Mouse (Mus musculus): Measurements from ENCODE around the gene Amacr.
A peak's percentile ranks its signal among the peaks of the same experiment; 100 is the strongest.
"Not testable (repeated sequence)": the region's sequence is repeated elsewhere in the genome, so short reads cannot be mapped to it uniquely, and the experiment has no call there.

The Amacr gene

DNA sequence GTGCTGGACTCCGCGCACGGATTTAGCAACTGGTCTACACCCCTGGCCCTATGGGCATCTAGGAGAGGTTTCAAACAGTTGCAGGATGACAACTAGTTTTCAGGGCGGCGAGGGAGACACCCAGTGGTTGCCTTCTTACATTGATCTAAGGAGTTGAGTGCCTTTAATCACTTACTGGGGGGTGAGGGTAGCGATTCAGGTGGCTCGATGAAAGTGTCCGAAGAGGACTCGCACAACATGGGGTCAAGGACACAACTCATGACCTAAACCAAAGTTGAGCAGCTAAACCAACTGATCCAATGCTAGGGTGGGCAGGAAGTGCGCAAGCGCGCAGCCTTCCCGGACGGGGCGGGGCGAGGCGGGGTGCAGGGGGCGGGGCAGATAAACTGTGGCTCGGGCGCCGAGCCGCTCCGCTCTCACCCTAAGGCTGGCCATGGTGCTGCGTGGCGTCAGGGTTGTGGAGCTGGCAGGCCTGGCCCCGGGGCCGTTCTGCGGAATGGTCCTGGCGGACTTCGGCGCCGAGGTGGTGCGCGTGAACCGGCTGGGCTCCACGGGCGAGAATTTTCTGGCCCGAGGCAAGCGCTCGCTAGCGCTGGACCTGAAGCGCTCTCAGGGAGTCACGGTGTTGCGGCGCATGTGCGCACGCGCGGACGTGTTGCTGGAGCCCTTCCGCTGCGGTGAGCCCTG, at the start of gene Amacr:
TSS of gene Amacr (plus strand) at position 380 of the 687 bp plus-strand sequence.
- peak; percentile 89 for DNase-seq

DNA sequence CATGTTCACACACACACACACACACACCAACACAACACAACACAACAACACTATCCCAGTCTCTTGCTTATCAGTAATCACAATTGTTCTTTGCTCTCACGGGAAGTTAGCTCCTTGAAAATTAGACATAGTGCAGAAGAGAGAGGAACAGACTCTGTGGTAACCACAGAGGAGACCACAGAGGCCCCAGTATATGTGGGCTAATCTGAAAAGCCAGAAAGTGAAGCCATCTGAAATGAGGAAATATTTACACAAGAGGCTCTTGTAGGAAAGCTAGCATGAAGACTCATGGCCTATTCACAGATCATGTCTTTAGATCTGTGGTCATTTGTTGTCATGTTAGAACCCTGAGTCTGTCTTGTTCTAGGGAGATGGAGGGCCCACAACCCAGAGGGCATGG, 47.6 kb upstream of the Amacr start:
- DNase-seq, result no peak

DNA sequence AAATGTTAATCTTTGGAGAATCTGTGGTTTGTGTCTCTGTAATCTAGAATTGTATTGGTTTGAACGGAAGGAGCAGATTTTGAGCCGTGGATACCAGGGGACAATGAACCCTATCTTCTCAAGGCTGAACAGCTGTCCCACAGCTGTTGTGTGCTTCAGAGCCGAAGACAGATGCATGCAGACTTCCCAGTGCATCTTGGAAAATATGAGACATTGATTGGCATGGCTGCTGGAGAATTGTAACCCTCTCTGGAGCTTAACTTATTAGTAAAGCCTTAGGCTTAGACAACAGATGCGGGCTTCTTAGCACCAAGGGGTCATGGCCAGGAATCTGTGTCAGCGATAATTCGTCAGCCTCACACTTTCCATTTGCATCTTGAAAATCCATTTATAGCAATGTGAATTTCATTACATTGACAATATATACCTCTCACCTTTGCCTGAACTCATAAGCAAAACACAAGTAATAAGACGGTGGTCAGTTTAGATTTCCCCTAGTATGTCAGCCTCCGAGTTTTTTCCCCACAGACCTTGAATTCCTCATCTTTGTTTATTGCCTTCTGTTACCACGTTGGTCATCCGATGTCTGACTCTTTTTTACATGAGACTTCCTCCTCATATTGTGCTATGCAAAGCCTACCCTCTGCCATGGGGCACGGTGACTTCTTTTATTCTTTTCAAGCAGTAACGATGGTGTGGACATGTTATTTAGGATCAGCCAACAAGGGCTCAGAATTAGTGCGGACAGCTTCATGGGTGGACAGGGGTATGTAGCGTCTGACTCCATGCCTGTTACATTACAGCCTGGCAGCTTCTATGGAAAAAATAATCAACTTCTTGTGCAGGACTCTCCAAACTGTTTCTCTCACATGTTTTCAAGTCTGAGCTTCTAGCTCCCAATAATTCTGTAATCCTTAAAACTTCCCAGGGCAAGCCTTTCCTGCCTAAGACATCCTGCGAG, 41.1 kb upstream of the Amacr start:
- no peak for DNase-seq

DNA sequence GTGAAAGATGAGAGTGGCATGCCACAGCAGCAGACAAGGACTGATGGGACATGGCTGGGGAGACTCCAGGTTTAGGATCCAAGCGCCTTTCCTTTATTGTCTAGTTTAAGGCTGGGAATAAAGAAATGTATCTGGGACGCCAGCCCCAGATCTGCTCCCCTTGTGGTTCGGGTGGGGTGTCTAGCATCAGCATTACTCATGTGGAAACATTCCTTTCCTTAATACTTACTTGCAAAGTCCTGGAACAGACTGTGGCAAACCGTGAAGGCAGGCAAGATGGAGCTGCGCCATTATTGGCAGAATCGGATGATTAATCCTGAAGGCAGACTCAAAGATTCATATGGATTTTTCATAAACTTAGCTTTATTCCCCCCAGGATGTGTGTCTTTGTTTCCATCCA, 39.7 kb upstream of the Amacr start:
- no peak for DNase-seq

DNA sequence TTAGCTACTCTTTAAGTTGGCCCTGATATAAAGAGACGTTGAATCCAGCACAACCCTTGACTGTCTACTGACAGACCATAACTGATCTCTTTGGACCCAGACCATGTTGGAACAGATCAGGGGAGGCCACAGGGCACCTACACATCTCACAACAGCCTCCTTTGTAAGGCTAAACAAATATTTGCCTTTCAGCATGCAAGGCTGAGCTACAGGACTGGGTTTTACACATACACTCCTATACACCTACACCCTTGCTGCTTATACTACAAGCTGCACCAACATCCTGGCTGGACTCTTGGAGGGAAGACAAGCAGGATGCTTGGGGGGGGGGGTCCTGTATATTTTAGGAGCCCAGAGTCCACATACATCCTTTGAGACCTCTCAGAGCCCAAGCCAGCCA, 33.7 kb upstream of the Amacr start:
- DNase-seq, result no peak

DNA sequence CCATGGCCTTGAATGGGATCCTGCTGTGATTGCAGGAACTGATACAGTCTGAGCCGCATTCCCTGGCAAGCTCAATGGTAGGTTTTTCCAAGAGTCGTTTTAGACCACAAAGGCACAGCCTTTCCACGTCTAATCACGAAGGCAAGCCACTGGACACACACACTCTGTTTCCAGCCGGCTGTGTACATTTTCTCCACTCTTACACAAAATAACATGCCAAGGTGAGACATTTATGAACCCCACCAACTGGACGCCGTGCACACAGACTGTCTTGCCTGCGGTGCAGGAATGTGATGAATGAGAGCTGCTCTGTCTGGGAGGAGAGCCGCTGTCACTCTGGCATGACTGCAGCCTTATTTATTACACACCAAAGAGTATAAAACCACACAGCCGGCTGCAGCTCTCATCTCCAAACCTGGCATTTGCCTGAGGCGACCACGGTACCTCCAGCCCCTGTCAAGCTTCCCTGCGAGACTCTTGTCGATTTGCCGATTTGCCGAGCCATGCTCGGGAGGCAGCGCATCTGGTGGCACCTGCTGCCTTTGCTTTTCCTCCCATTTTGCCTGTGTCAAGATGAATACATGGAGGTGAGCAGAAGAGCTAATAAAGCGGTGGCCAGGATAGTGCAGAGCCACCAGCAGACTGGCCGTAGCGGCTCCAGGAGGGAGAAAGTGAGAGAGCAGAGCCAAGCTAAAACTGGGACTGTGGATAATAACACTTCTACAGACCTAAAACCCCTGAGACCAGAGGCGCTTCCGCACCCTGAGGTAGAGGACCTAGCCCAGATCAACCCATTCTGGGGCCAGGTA, 29.4 kb upstream of the Amacr start, which contains the start of gene C1qtnf3:
TSS of gene C1qtnf3 (plus strand) at position 382 of the 809 bp plus-strand sequence.
- peak in 1 of 2 experiments; percentile 27 for DNase-seq

DNA sequence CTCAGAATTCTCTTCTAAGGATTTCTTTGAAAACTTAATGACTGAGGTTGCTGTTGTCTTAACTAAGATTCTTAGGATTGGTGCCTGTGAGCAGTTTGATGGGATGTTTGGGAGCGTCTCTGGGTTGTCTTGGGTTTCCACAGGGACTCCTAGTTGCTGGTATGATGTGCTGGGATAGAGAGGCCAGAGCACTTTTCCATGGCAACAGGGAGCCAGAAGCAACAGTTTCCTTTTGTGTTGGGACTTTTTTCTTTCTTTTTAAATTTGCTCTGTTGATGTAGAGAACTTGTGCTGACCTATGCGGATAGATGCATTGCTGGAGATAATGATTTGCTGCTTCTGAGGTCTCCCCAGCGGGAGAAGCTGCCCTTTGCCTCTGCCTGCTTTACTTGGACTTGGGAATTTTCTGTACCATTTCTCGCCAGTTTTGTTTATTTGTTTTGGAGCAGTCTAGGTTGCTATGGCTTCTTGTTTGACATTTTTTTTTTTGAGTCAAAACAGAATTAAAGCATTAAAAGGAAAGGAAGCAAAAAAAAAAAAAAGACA, 28.7 kb upstream of the Amacr start:
- DNase-seq, result peak; percentile 47 to 53

DNA sequence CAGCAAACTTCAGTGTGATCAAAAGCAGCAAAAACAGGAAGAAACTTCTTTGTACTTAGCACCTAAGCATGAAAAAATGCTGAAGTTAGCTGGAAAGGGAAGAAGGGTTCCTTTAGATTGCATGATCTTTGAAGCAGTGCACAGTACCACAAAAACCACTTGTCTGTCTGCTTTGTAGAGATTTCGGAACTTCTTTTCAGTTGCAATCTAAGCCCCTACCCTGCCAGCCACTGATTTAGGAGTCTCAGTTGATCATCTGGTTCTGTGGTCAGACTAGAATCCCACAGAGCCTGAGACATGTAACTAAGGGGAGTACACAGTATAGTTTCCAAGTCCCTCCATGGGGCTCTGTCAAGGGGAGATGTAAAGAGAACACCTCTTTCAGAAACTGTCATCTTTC, 28.1 kb upstream of the Amacr start:
- DNase-seq, result no peak

DNA sequence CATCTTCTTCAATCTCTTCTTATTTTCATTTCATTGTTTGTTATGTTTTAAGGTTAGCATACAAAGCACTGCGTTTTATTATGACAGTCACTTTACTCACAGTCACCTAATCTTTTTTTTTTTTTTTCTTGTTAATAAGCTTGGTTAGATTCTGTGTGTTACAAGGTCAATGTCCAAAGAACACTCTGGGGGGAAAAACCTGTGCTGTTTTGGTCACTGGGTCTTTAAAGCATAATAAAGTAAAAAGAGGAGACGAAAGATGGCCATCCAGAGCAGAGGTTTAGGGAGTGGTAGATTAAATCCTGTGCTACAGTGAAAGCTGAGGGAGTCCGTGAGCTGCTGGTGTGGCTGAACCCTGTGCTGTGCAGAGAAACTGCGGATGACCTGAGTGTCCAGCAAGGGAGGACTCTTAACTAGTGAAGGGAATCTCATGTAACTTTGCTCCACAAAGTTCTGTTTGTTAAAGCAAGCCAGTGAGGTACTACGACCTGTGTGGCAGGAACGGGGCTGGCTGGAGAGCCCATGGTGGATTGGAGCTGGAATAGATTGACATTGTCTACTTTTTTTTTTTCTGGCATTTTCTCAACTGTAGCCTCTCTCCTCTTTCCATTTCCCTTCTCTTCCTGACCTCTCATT, 27.1 kb upstream of the Amacr start:
- DNase-seq, result peak; percentile 40 to 54

DNA sequence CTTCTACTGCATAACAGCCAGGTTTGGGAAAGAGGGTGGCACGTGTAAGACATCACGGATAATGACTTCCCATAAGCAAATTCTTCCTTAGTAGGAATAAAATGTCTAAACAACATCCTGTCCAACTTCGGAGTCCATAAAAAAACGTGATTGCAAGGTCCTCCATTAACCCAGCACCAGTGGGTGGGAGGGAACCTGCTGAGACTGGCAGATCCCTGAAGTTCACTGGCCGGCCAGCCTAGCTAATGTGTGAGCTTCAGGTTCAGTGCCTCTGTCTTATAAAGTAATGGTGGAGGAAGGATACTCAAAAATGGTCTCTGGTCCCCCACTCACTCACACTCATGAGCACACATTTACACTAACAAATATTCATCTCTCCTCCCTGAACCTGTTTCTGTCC, 26.4 kb upstream of the Amacr start:
- DNase-seq, result peak; percentile 69 to 70

DNA sequence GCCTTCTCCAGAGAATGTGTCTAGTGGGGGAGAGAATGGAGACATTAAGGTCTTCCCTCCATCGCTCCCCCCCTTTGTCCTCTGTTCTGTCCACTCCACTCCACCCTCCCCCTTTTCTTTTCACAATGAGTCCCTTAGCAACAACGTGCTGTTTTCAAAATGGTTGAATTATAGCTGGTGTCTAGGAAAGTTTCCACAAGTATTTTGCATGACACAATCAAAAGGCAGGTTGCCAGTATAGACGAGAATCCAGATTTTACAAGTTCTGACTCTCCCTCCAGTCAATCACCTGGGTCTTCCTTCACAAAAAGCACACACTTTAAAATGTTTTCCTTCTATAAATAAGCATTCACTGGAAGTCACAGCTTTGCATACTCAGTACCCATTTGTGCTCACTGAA, 24.9 kb upstream of the Amacr start:
- no peak for DNase-seq

DNA sequence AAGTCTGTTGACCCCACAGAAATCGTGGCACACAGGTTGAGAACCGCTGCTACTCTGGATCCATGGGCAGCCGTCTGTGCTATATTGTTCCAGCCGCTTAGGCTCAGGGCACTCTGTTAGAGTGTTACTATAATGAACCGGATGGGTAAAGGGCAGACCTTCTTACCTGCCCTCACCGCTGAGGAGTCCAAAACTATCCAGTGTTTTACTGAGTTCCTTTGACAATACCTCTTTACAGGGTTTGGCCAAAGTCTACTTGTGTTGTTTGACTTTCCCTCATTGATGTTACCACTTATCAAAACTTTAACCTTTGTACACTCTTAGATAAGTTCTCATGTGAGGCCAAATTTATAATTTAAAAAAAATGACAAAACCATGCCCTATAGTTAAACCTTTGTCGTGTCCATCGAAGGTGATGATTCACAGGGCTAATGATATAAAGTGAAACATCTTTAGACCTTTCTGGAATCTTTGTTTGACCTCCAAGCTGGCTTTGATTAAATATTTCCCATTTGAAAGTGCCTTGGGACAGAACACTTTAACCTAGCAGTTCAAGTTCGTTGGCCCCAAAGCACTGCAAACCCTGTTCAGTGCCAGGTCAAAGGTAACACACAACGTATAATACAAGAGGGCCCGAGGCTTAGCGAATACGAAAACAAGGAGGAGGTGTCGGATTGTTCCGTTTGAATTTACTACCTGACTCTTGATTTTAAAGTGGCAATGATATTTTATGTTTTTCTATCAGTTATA, 22.1 kb upstream of the Amacr start:
- peak; percentile 62 to 69 for DNase-seq

DNA sequence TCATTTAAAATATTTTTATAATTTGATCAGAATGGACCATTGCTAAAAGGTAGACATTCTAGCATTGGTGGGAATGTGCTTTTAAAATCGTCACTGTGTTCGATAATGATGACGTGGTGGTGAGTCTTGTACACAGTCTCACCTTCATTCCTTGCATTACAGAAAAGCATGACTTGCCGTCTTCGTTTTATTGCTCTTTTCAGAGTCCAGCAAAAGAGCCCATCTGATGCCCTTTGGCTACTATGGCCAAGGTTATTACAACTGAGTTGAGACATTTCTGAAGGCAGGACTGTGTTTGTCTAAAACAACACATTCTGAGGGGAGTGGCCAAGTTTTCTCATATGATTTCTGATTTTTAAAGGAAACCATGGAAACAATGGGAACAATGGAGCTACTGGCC, 21.3 kb upstream of the Amacr start:
- DNase-seq, result no peak

DNA sequence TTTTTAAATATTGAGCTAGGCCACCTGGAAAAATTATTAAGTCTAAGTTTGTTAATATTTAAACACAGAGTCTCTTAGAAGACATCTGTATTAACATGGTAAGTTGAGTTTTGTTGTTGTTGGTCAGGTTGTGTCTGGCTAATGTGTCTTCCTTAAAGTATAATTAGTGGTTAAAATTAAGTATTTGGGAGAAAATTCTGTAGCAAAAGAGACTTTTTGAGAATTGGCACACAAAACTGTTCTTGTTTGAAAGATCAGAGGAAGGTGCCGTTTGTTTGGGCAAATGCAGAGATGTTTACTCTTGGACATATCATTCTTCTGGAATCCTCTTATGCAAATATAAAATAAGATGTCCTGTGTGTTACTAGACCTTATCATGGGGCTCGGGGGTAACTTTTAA, 19.0 kb upstream of the Amacr start:
- no peak for DNase-seq

DNA sequence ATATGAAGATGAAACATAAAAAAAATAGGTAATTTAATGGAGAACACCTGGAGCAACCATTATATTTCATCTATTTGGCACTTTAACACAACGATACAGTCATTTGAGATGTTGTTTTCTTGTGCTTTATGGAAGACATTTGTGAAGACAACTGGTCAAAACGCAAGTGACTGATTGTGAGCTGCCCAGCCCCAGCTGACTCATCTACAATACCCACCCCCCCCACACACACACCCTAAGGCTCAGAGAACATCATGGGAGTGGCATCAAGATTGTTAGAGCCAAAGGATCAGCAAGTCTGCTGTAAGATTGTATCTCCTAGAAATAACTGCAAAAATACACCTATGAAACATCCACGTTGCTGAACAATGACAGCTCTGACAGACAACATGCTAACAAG, 12.1 kb upstream of the Amacr start:
- no peak for DNase-seq

DNA sequence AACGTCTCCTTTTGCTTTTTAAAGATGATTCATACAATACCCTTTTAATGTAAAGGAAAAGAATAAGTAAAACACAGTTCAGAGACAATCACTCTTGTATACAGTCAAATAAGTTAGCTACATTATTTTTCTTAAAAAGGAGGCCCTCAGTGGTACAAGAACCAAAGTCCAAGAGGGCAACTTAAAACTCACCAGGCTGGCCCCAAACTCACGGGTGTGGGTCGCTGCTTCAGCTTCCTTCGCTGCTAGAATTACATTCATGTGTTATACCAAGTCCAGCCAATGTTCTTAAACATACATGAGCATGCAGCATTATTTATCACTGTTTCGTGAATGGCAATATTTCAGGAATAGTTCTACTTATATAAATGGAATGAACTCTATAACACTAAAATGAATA, 10.8 kb upstream of the Amacr start:
- DNase-seq, result peak in 1 of 2 experiments; percentile 41

DNA sequence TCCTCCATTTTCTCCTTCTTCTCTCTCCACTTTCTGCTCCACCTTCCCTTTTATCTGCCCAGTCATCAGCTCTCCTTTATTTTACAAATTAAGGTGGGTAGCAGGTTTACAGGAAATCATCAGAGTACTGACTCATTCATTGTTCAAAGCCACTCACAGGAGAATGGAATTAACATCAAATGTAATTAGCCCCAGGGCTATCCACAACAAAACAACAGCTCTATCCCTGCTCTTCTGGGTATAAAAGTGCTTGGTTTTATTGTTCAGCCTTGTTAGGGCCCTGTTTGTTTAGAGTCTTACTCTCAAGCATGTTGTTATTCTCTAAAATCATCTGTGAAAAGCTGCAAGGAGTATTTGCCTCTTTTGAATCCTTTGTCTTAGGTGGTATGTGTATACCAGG, 4.4 kb upstream of the Amacr start:
- no peak for DNase-seq

DNA sequence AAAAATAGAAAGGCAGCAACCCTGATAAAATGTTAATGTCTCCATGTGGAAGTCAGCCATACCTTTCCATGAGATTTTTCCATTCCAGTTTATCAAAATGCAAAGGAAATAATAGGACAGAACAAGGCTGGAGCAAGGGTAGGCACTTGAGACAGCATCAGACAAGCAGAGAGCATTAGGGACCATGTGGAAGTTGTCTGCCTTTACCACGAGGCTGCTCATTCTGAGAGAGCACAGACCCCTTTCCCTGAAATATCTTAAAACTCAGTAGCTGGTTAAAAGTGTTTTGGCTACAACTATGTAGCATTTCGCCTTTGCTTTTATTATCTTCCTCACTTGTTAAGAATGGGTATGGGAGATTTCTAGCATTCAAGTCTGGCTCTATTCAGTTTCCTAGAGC, 844 bp upstream of the Amacr start:
- DNase-seq, result no peak

DNA sequence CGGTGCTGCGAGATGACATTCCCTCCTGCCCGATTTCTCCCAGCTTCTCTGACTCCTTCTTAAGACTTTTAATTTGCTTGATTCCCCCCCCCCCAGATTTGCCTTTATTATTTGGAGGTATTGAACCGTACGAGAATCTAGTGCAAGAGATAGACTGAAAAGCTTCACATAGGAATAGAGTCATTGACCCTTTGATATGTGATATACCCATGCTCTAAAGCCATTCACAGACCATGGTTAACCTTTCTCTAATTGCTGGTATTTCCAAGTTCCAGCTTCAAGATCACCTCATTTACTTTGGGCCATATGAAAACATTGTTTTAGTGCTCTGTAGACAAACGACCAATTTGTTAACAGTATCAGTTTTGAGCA, 494 bp downstream of the Amacr start:
- no peak for DNase-seq

DNA sequence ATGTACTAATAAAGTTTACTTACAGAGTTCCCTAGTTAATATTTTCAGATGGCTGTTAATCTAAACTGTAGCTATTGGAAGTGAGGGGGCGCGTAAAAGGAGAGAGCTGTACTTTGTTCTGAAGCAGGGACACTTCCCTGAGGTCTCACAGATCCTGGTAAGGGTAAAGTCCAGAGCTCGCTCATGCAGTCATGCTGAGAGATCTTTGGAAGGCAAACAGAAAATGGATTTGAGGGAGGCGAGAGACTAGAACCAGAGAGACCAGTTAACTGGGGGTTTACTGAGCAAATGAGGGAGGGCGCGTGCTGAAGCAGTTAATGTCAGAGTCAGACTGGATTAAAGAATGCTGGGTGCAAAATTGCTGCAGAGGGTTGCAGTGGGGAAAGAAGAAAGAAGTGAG, 4.2 kb downstream of the Amacr start:
- peak; percentile 68 to 77 for DNase-seq

DNA sequence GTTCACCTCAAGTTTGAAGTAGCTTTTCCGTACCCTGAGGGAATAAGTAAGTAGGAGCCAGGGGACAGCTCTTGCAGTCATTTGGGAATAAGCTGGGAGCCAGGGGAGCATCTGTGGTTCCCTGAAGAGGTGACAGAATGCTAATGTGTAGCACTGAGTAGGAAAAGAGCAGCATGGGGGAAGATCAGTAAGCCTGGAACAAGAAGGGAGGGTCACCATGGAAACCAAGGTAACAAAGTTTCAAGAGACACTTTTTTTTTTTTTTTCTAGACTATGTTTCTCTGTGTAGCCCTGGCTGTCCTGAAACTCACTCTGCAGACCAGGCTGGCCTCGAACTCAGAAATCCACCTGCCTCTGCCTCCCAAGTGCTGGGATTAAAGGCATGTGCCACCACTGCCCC, 4.9 kb downstream of the Amacr start:
- not testable (repeated sequence) for DNase-seq

DNA sequence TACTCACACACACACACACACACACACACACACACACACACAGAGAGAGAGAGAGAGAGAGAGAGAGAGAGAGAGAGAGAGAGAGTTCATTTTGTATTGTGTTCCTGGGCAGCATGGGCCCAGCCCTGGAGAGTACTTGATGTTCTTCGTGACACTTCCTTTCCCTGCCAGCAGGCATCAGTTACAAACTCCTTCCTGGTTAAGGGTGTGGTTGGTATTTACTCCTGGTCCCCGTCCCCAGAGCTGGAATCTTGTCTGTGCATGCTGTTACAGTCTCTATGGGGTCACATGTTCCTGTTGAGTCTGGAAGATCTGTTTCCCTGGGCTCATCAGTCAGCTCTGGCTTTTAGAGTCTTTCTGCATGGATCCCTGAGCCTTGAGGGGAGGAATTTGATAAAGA, 8.9 kb downstream of the Amacr start:
- no peak for DNase-seq

All from kidney, adult 8-10 months (tissue).